28 mouse cellular contexts compared by ENCODE assay signal in genomic region chr6:15192877-15193276, GRCm38 (mm10).
DNase-seq lines count a peak whose midpoint lies in the region; ATAC-seq and TF ChIP-seq lines count a peak whose summit lies in the region.
"Had no signal": no experiment of that assay in that cellular context is flagged by ENCODE, and none has a peak within 500 bp of the region (broad histone marks: within the 10 kb centered on the region; RNA-seq: fewer than 3 reads in every experiment).

No protein-coding gene starts in this region.

- H3K4me3 ChIP-seq in heart, postnatal 0 days (ENCODE audit: low read depth, low read length) = no peak overlapping the region
- H3K4me3 ChIP-seq in heart, embryonic 10.5 days = no peak overlapping the region
- no peak overlapping the region for H3K4me3 ChIP-seq in layer of hippocampus, adult 2 months
- no peak overlapping the region for H3K4me3 ChIP-seq in midbrain, embryonic 15.5 days
- no peak overlapping the region for H3K4me3 ChIP-seq in midbrain, embryonic 10.5 days
- H3K4me3 ChIP-seq: erythroblast, embryonic 14.5 days; gastrocnemius, adult 2 months; heart, embryonic 15.5 days; left cerebral cortex, adult 2 months; limb, embryonic 12.5 days; midbrain, embryonic 12.5 days; myocyte; neural tube, embryonic 12.5 days had no signal

- no peak overlapping the region for H3K4me2 ChIP-seq in heart, postnatal 0 days (ENCODE audit: low read depth, low read length)
- peak overlapping the region; percentile 0; the same call in 1 of the 2 replicates for H3K4me2 ChIP-seq in midbrain, embryonic 15.5 days
- H3K4me2 ChIP-seq: heart, embryonic 15.5 days; hindbrain, embryonic 14.5 days; limb, embryonic 12.5 days; midbrain, embryonic 12.5 days; neural tube, embryonic 12.5 days had no signal

- no peak for ATAC-seq in heart, postnatal 0 days (ENCODE audit: insufficient read depth, low read depth)
- no peak for ATAC-seq in midbrain, embryonic 15.5 days (replicated peaks)

- WGBS in heart, postnatal 0 days = 71% methylated on average over 5 of the region's 5 CpGs
- 66% methylated on average over 5 of the region's 5 CpGs for WGBS in heart, embryonic 10.5 days
- WGBS in midbrain, embryonic 15.5 days = 76% methylated on average over 5 of the region's 5 CpGs
- 80% methylated on average over 5 of the region's 5 CpGs for WGBS in midbrain, embryonic 10.5 days

- no peak for TF ChIP-seq EP300 in heart, postnatal 0 days (IDR thresholded peaks at IDR 0.05; ENCODE audit: low read depth)

- H3K9me3 ChIP-seq in heart, postnatal 0 days (replicated peaks; ENCODE audit: control insufficient read depth, low read length) = no peaks in the 10 kb centered on the region
- H3K9me3 ChIP-seq in heart, embryonic 10.5 days = no peaks in the 10 kb centered on the region
- H3K9me3 ChIP-seq in midbrain, embryonic 15.5 days = no peaks in the 10 kb centered on the region
- no peaks in the 10 kb centered on the region for H3K9me3 ChIP-seq in midbrain, embryonic 10.5 days (replicated peaks)
- H3K9me3 ChIP-seq: heart, embryonic 15.5 days; limb, embryonic 12.5 days; midbrain, embryonic 12.5 days; neural tube, embryonic 12.5 days had no signal

- peak; percentile 22; the same call in 1 of the 2 replicates for TF ChIP-seq CTCF in heart, postnatal 0 days (IDR thresholded peaks at IDR 0.05; ENCODE audit: low read depth)
- peak; percentile 36; the same call in 1 of the 2 replicates for TF ChIP-seq CTCF in layer of hippocampus, adult 2 months (conservative IDR thresholded peaks at IDR 0.05)

- no peak for DNase-seq in heart, postnatal 0 days (ENCODE audit: low spot score)
- no peak for DNase-seq in heart, embryonic 10.5 days (ENCODE audit: low spot score)
- no peak for DNase-seq in layer of hippocampus, adult 2 months (ENCODE audit: low spot score in 2 of 2)
- no peak for DNase-seq in layer of hippocampus, adult 9-10 months (ENCODE audit: low spot score)
- DNase-seq in midbrain, embryonic 10.5 days (ENCODE audit: low spot score) = no peak
- DNase-seq in adrenal gland, adult (ENCODE audit: inconsistent age in 2 of 2, low spot score in 1 of 2) = no peak
- DNase-seq: adrenal gland, adult 2 months; adrenal gland, postnatal 36 days; cerebellum, adult 2 months; cerebellum, postnatal 14 days; gastrocnemius, adult 2 months; heart, postnatal 36 days; kidney, adult 9 months; kidney, postnatal 14 days; lung, postnatal 10 days; right cerebral cortex, adult 18-20 months; spleen, adult 18-20 months; thymus, adult 18-20 months; thymus, postnatal 25 days had no signal

- H3K4me1 ChIP-seq in heart, postnatal 0 days (ENCODE audit: control insufficient read depth, insufficient read depth) = no peaks in the 10 kb centered on the region
- no peaks in the 10 kb centered on the region for H3K4me1 ChIP-seq in heart, embryonic 10.5 days
- peaks cover 12% of the 10 kb centered on the region; the same call in 1 of the 2 replicates for H3K4me1 ChIP-seq in midbrain, embryonic 15.5 days
- H3K4me1 ChIP-seq in midbrain, embryonic 10.5 days = peaks cover 20% of the 10 kb centered on the region
- H3K4me1 ChIP-seq: heart, embryonic 15.5 days had no signal

- H3K36me3 ChIP-seq in heart, postnatal 0 days (replicated peaks; ENCODE audit: control insufficient read depth, insufficient read depth, low read length) = no peaks in the 10 kb centered on the region
- H3K36me3 ChIP-seq in heart, embryonic 10.5 days = no peaks in the 10 kb centered on the region
- H3K36me3 ChIP-seq in midbrain, embryonic 15.5 days (replicated peaks) = no peaks in the 10 kb centered on the region
- H3K36me3 ChIP-seq in midbrain, embryonic 10.5 days = no peaks in the 10 kb centered on the region
- H3K36me3 ChIP-seq: heart, embryonic 15.5 days; limb, embryonic 12.5 days; midbrain, embryonic 12.5 days; neural tube, embryonic 12.5 days had no signal

- H3K27ac ChIP-seq in heart, postnatal 0 days (ENCODE audit: low read depth) = no peak overlapping the region
- H3K27ac ChIP-seq in heart, embryonic 10.5 days = no peak overlapping the region
- no peak overlapping the region for H3K27ac ChIP-seq in layer of hippocampus, adult 2 months
- no peak overlapping the region for H3K27ac ChIP-seq in midbrain, embryonic 15.5 days
- no peak overlapping the region for H3K27ac ChIP-seq in midbrain, embryonic 10.5 days (replicated peaks)
- H3K27ac ChIP-seq: gastrocnemius, adult 2 months; heart, embryonic 15.5 days; left cerebral cortex, adult 2 months; limb, embryonic 12.5 days; midbrain, embryonic 12.5 days; neural tube, embryonic 12.5 days had no signal

- no peak overlapping the region for H3K9ac ChIP-seq in heart, postnatal 0 days (replicated peaks; ENCODE audit: low read depth, low read length)
- no peak overlapping the region for H3K9ac ChIP-seq in midbrain, embryonic 15.5 days
- H3K9ac ChIP-seq: heart, embryonic 15.5 days; hindbrain, embryonic 14.5 days; limb, embryonic 12.5 days; midbrain, embryonic 12.5 days; neural tube, embryonic 12.5 days had no signal

- no peaks in the 10 kb centered on the region for H3K27me3 ChIP-seq in heart, postnatal 0 days (ENCODE audit: control insufficient read depth, insufficient read depth, low read length)
- H3K27me3 ChIP-seq in heart, embryonic 10.5 days (ENCODE audit: insufficient read depth, poor library complexity, severe bottlenecking) = no peaks in the 10 kb centered on the region
- no peaks in the 10 kb centered on the region for H3K27me3 ChIP-seq in midbrain, embryonic 15.5 days (replicated peaks)
- H3K27me3 ChIP-seq in midbrain, embryonic 10.5 days (ENCODE audit: low read depth, poor library complexity, severe bottlenecking) = peaks cover 3% of the 10 kb centered on the region; the same call in 1 of the 2 replicates
- H3K27me3 ChIP-seq: heart, embryonic 15.5 days; limb, embryonic 12.5 days; neural tube, embryonic 12.5 days had no signal
